Mouse (Mus musculus): Measurements from ENCODE around the gene Tmem234.

DNA sequence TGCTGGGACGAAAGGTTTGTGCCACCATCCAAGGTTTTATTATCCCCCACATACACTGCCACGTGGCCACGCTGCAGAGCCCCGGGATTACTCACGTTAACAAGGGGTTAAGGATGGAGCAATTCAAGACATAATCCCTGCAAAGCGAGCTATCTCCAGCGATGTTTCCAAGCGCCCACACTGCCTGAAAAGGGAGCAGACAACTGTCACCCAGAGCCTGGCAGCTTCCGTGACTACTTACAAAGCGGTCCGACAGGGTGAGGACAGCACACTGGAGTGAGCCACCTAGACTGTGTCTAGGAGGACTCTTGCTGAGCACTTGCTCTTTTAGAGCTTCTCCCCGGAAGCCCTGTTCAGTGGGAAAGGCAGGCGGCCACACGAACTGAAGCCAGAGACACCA lies 54.3 kb downstream of the Tmem234 start:
- TF ChIP-seq CTCF (IDR thresholded peaks at IDR 0.05; ENCODE audit: borderline replicate concordance, insufficient read depth, low read depth, low read length) (no peak), POLR2A (IDR thresholded peaks at IDR 0.05; ENCODE audit: borderline replicate concordance, insufficient read depth, low read length) (no peak)

Data from cerebellum, adult 2 months (tissue).